Mouse (Mus musculus) forebrain, embryonic 13.5 days (tissue): ENCODE data around the gene Atp2b1. TPM values are rescaled to one million over a fixed set of nuclear protein-coding genes. Genes with fewer than 3 reads are reported as not detected.

ENCODE experiments used
- ATAC-seq: fragments of 200-750 bp; cut with Nextera tagmentation; 2 replicates; pipeline ENCODE4 v1.8.0; 2017
- H3K27ac ChIP-seq: fragments of 300-500 bp; sonication (generic); 2 replicates; pipeline ENCODE4 v1.5.1; 2015; ENCODE audit warnings: inconsistent platforms, mild to moderate bottlenecking, moderate library complexity
- H3K27me3 ChIP-seq: fragments of 300-500 bp; sonication (generic); 2 replicates; pipeline ENCODE4 v1.6.1; 2015; ENCODE audit warnings: mild to moderate bottlenecking, inconsistent platforms
- H3K36me3 ChIP-seq: fragments of 300-500 bp; sonication (generic); 2 replicates; pipeline ENCODE4 v1.6.1; 2015; ENCODE audit warnings: mild to moderate bottlenecking, inconsistent platforms; ENCODE audit not compliant: poor library complexity, severe bottlenecking
- H3K4me1 ChIP-seq: fragments of 300-500 bp; sonication (generic); 2 replicates; pipeline ENCODE4 v1.6.1; 2015; ENCODE audit warnings: inconsistent platforms
- H3K4me2 ChIP-seq: fragments of 300-500 bp; sonication (generic); 2 replicates; pipeline ENCODE4 v1.6.1; 2015; ENCODE audit warnings: inconsistent platforms, mild to moderate bottlenecking, moderate library complexity
- H3K4me3 ChIP-seq: fragments of 300-500 bp; sonication (generic); 2 replicates; pipeline ENCODE4 v1.5.1; 2015; ENCODE audit warnings: mild to moderate bottlenecking, inconsistent platforms
- H3K9ac ChIP-seq: fragments of 300-500 bp; sonication (generic); 2 replicates; pipeline ENCODE4 v1.6.1; 2015; ENCODE audit warnings: mild to moderate bottlenecking, inconsistent platforms
- H3K9me3 ChIP-seq: fragments of 300-500 bp; sonication (generic); replicated peaks from 2 replicates; pipeline ENCODE4 v1.6.1; 2016; ENCODE audit warnings: inconsistent platforms
- WGBS: fragments of 180-500 bp; shearing (Covaris S2); methylation state at CpG from one replicate; pipeline ENCODE4 v1.1.7; 2015; 5-methylcytosine and 5-hydroxymethylcytosine counted together
- polyA plus RNA-seq: library from polyadenylated mRNA; unstranded; fragments of >200 nt; fragmentation: Nextera tagmentation; extraction: Ambion mirVana; gene quantifications from 2 replicates; pipeline ENCODE4 v1.2.1, GENCODE M21; 2015

Atp2b1 gene
- polyA plus RNA-seq, 1 experiment from 2014 or later, result 103 TPM

DNA sequence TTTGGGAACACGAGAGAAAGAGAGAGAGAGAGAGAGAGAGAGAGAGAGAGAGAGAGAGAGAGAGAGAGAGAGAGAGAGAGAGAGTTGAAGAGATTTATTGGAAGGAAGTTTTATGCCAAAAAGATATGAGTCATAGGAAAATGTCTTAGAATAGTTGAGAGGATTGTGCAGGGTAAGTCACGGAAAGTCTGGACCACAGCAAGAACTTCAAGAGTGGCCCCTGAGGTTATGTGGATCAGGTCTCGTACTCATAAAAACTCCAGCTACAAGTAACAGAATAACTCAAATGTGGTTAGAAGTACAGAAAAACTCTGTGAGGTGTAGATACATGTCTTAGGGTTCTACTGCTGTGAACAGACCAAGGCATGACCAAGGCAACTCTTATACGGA is 133.3 kb downstream of the Atp2b1 start:
- WGBS, result 92% methylated on average over 4 of the region's 4 CpGs
- Histone ChIP-seq H3K27ac (no peak overlapping the region), H3K4me1 (no peaks in the 10 kb centered on the region), H3K9me3 (no peaks in the 10 kb centered on the region), H3K27me3 (no peaks in the 10 kb centered on the region), H3K4me3 (no peak overlapping the region), H3K9ac (no peak overlapping the region), H3K4me2 (no peak overlapping the region), H3K36me3 (no peaks in the 10 kb centered on the region)
- ATAC-seq, result no peak

DNA sequence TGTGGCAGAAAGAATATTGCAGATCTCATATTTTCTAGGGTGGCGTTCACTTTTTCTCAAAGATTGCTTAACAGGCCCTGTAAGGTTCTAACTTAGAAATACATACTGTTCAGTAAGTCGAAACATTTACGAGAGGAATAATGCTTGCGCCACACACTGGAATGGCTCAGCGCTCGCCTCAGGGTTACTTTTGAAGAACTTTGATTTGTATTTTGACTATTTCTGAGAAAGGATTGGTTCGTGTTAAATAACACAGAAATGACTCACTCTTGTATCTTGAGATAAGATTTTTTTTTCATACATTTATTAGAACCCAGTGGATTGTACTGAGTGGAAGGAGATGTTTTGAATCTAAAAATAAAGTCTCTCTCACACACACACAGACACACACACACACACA is 135.9 kb downstream of the Atp2b1 start:
- WGBS, result 90% methylated on average over 7 of the region's 7 CpGs
- no peak for ATAC-seq
- H3K4me2 ChIP-seq, result no peak overlapping the region
- H3K27me3 ChIP-seq, result no peaks in the 10 kb centered on the region
- no peaks in the 10 kb centered on the region for H3K4me1 ChIP-seq
- H3K9ac ChIP-seq, result no peak overlapping the region
- no peaks in the 10 kb centered on the region for H3K9me3 ChIP-seq
- H3K27ac ChIP-seq, result no peak overlapping the region
- H3K36me3 ChIP-seq, result no peaks in the 10 kb centered on the region
- H3K4me3 ChIP-seq, result no peak overlapping the region

DNA sequence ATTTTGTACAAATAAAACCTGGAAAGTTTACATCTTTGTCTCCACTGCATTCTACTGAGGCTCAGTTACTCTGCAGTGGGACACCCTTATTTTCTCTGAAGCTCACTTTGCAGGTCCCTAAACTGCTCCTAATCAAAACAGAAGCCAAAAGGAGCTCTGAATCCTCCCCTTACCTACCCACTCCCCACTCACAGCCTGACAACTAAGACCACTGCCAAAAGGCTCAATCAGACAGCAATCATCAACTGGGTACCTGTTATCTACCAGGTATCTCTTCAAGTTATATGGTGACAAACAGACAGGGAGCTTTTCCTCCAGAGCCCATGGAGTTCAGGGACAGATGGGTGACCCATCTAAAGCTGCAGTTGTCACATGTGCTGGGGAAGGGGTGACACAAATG is 138.9 kb downstream of the Atp2b1 start:
- Histone ChIP-seq H3K4me1 (no peaks in the 10 kb centered on the region), H3K27me3 (no peaks in the 10 kb centered on the region), H3K9me3 (no peaks in the 10 kb centered on the region), H3K4me3 (no peak overlapping the region), H3K9ac (no peak overlapping the region), H3K36me3 (no peaks in the 10 kb centered on the region), H3K27ac (no peak overlapping the region), H3K4me2 (no peak overlapping the region)
- no peak for ATAC-seq

DNA sequence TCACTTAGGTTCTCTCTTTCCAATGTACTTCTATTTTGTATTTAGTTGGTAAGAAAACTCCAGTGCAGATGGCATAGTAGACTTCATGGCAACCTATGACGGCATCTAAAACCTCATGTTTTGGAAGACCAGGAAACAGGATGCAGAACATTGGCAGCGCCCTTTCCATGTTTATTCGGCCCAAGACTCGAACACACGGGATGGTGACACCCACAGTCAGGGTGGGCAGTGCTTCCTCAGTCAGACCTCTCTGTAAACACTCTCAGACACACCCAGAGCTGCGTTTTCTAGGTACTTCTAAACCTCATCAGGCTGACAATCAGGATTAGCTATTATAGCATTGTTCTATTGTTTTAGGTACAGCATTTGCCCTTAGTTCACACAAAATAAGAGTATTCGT is 146.4 kb downstream of the Atp2b1 start:
- 85% methylated on average over 7 of the region's 7 CpGs for WGBS
- H3K4me1 ChIP-seq, result no peaks in the 10 kb centered on the region

DNA sequence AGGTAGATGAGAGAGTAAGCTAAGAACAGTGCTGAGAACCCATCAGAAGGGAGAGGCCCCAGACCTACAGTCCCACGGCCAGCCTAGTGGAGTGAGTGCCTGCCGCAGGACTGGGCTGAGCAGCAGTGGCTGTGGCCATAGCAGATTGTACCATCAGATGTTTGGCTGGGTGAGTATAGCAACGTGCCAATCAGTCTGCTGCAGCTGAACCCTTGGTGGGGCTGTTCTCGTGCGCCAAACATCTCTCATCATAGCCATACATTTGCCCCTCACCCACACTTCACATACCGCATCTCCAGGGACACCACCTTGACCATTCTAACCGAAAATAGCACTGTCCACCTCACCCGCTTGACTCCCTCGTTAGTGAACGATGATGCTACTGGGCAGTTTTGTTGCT is 147.2 kb downstream of the Atp2b1 start:
- Histone ChIP-seq H3K36me3 (no peaks in the 10 kb centered on the region), H3K4me1 (no peaks in the 10 kb centered on the region), H3K9ac (no peak overlapping the region), H3K4me3 (no peak overlapping the region), H3K27me3 (no peaks in the 10 kb centered on the region), H3K4me2 (no peak overlapping the region), H3K27ac (no peak overlapping the region), H3K9me3 (no peaks in the 10 kb centered on the region)
- no peak for ATAC-seq
- whole genome bisulfite sequencing, result 94% methylated on average over 10 of the region's 10 CpGs

More for the DNA sequence above, 146.4 kb downstream of the Atp2b1 start:
- no peak for ATAC-seq
- Histone ChIP-seq H3K36me3 (no peaks in the 10 kb centered on the region), H3K4me3 (no peak overlapping the region), H3K27ac (no peak overlapping the region), H3K9me3 (no peaks in the 10 kb centered on the region), H3K4me2 (no peak overlapping the region), H3K9ac (no peak overlapping the region), H3K27me3 (no peaks in the 10 kb centered on the region)

DNA sequence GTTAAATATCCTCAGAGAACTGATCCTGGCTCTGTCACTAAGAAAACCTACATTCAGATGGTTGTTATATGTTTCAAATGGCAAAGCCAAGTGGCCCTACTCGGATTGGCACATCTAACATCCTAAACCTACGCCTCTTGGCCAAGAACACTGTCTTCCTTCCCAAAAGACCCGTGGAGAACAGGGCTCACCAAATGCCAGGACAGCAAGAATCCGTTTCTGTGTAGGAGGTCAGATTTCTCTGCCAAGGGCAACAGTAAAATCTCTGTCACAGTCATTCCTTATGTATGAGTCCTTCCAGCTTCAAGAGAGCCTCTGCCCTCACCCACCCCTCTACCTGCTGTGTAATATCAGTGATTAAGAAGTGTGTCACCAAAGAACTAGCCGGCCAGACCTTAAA is 148.3 kb downstream of the Atp2b1 start:
- WGBS, result 90% methylated on average over 5 of the region's 5 CpGs
- Histone ChIP-seq H3K27me3 (no peaks in the 10 kb centered on the region), H3K4me1 (no peaks in the 10 kb centered on the region), H3K4me2 (no peak overlapping the region), H3K4me3 (no peak overlapping the region), H3K36me3 (no peaks in the 10 kb centered on the region), H3K27ac (no peak overlapping the region), H3K9me3 (no peaks in the 10 kb centered on the region), H3K9ac (no peak overlapping the region)
- no peak for ATAC-seq

Other genes with a start within 250 kb of the Atp2b1 start
- gene Poc1b, start 192.6 kb downstream of the Atp2b1 start, polyA plus RNA-seq, result 16.0 and 17.3 TPM in 2 replicates
- gene Galnt4, start 193.8 kb downstream of the Atp2b1 start, polyA plus RNA-seq, result 2.4 and 3.1 TPM in 2 replicates
- 0.15 TPM in 1 of 2 replicates, not detected in the other for gene Phxr2, start 211.9 kb downstream of the Atp2b1 start, polyA plus RNA-seq